Mouse (Mus musculus) cerebellum, adult 2 months (tissue): ENCODE data around the gene Defb22.

Experiments used
- CTCF ChIP-seq: fragments of 200-500 bp; IDR thresholded peaks from 2 replicates; pipeline ENCODE4 v1.5.1; 2011; ENCODE audit warnings: low read depth, mild to moderate bottlenecking, control low read depth, low read length, moderate library complexity, borderline replicate concordance; ENCODE audit not compliant: insufficient read depth
- POLR2A ChIP-seq: fragments of 200-500 bp; IDR thresholded peaks from 2 replicates; pipeline ENCODE4 v1.6.1; 2011; ENCODE audit warnings: low read length, control low read depth, borderline replicate concordance; ENCODE audit not compliant: insufficient read depth

DNA sequence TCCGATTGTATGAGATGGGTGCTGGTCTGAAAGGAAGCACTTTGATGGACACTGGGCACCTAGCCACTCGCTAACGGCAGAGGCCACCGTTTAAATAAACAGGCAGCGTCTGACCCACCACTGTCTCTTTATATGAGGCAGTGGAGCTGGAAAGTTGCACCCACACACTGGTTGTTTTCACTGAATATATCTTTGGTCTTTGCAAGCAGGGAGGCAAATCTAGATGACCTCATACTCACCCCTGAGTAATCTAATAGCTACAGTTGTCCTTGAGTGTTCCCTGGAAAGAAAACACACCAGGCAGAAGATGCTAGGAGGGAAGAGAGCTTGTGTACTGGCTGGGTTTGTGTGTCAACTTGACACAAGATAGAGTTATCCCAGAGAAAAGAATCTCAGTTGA is 42.5 kb downstream of the Defb22 start:
- TF ChIP-seq CTCF, result no peak
- TF ChIP-seq POLR2A, result no peak
